Mouse (Mus musculus) ES-Bruce4 (cell line): ENCODE results near the gene Slc1a2.

Source experiments
- CTCF ChIP-seq: IDR thresholded peaks from one replicate; pipeline ENCODE4 v1.8.1; 2011; ENCODE audit warnings: low read depth, low read length
- EP300 ChIP-seq: IDR thresholded peaks from 2 replicates; pipeline ENCODE4 v1.6.1; 2011; ENCODE audit warnings: low read depth, low read length; ENCODE audit not compliant: insufficient read depth
- POLR2A ChIP-seq: IDR thresholded peaks from one replicate; pipeline ENCODE4 v1.8.1; 2011; ENCODE audit warnings: low read length; ENCODE audit not compliant: insufficient read depth

GRCm38 (mm10) chr2:102829201-102829600 lies 170.7 kb downstream of the Slc1a2 start:
- TF ChIP-seq CTCF (no peak), EP300 (no peak), POLR2A (no peak)
